Mouse (Mus musculus) kidney, postnatal 36 days (tissue): Measurements from ENCODE around the gene Pde7b.

ENCODE experiments used
- DNase-seq, 2 experiments: peaks; one replicate each; pipeline ENCODE4 v3.0.0; 2021 to 2022; ENCODE audit warnings: mixed read lengths in 2 of 2

The Pde7b gene

DNA sequence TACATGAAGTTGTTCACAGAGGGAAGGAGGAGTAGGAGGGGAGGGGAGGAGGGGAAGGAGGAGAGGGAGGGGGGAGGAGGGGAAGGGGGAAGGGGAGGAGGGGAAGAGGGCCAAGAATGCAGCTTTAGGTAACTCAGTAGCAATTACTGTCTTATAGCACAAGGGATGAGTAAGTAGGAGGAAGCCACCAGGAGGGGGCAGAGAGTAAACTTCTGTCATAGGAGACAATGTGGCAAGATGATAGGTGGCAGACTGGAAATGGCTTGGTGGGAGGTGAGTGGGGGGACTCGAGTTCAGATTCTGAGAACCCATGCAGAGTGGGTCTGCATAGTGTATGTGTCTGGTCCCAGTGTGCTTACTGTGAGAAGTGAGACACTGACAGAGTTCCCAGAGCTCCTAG lies 234.1 kb downstream of the Pde7b start:
- no peak for DNase-seq

DNA sequence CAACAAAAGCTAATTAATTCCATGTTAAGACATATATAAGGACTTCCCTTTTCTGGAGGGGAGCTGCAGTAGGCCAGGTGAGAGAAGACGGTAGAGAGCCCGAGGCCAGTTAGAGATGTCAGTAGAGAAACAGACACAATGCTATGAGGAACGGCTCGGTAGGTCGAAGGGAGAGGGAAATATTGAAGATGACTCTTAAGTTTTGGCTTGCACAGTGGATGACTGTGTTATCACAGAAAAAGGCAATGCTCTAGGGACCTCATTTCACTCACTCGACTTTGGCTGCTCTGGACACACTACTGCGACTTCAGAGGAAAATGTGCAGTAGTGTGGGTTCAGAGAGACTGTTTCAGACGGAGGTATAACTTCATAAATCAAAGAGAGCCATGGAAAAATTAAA lies 234.6 kb downstream of the Pde7b start:
- DNase-seq = no peak

DNA sequence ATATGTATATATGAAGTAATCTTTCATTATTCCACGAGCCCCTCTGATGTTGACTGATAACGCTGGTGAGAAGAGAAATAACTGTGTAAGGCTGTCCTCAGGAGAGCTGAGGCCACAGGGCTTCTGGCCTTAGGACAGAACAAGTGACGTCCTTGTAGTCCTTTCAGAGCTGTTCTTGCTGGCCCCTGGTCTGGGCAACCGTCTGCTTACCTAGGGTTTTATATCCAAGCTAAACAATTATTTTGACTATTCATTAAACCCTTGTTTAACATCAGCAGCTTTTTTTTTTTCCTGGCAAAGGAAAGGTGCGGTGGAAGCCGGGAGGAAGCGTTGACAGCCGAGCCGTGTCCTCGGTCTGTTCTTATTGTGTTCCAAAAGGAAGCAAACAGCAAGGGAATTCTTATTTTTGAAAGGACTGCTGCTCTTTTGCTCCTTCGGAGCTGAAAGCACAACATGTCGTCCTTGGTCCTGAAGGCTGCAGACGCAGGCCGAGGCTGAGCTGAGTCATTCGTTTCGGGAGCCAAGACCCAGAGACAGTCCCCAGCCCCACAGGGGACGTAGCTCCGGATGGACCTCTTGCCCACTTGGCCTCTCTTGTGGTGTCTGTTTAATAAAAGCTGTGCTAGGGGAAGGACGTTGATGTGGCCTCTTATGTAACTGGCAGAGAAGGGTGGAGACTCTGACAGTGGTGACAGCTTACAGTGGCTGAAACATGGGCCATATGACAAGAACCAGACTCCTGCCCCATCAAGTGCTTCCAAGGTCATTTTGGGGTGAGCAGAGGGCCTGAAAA lies 238.2 kb downstream of the Pde7b start:
- DNase-seq = peak; percentile 76 to 88

DNA sequence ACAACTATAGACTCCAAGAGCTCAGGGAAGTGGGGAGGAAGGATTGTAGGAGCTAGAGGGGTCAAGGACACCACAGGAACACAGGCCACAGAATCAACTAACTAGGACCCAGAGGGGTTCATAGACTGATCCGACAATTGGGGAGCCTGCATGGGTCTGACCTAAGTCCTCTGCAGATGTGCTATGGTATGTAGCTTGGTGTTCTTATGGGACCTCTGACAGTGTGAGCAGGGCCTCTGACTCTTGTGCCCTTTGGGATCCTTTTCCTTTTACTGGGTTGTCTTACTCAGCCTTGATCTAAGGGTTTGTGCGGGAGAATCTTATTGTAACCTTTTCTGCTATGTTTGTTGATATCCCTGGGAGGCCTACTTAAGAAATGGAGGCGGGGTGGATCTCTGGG lies 239.1 kb downstream of the Pde7b start:
- no peak for DNase-seq

DNA sequence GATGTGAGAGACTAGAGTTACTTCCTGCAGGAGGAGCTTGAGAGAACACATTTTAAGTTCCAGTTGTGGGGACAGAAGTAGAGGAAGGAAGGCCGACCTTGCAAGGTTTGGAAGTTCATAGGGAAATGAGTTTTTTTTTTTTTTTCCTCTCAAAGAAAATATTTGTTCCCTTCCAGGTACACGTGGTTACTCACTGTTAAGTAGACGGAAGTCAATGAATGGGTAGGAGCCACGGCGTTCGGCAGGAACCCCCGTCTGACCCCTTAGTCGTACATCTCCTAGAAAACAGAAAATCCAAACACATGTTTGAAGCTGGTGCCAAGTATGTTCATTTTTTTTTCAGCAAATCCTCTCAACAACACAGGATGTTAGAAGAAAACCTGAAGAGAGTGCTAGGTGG lies 245.4 kb downstream of the Pde7b start:
- peak in 1 of 2 experiments; percentile 64 for DNase-seq

DNA sequence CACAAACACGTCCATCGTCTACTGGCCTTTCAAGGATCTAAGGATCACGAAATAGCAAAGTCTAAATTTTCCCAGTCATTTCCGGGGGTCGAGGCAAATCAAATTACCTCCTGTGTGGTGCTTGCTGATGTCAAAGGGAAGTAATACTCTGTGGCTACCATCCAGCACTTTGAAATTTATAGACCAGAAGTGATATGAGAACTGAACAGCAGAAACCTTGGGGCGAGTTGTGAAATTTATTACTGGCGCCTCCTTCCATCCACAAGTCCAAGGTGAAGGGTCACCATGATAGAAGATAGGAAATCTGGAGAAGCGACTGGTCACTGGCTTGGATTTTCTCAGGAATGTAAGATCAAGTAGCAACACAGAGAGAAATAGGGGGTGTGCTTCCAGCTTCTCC lies 246.4 kb downstream of the Pde7b start:
- DNase-seq = peak in 1 of 2 experiments; percentile 53

DNA sequence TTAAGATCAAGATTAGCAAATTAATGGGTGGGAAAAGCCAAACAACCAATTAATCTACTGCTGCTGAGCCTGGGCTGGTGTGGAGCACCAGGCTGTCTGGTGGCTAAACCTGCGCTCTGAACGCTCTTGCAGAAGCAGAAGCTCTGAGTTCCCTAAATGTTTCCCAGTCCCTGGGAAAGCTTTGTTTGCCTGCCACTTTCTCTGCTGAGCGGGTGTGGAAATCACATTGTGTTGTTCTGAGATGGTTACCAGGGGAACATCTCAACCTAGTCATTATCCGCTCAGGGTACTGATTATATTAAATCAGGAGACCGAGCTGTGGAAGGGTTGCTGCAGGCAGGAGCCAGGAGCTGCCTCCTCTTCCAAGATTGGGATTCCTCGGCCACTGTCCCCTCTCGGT lies 250.0 kb downstream of the Pde7b start:
- DNase-seq = no peak

DNA sequence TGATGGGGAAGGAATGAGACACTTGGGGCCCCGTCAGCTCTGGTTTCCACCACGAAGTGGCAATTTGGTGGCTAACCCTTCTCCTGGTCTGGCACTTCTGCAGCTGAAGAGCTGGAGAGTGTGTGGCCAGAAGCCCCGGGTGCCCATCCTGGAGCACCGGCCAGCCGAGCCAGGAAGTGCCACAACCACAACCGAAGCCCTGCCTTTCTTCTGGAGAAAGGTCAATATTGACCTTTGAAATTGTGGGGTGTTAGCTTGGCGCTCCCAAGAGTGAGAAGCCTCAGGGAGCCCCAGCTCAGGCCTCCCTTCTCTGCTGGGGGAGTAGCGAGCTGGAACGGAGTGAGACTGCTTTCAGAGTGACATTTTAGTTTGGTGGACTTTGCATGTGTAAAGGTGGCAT lies 250.8 kb downstream of the Pde7b start:
- no peak for DNase-seq

DNA sequence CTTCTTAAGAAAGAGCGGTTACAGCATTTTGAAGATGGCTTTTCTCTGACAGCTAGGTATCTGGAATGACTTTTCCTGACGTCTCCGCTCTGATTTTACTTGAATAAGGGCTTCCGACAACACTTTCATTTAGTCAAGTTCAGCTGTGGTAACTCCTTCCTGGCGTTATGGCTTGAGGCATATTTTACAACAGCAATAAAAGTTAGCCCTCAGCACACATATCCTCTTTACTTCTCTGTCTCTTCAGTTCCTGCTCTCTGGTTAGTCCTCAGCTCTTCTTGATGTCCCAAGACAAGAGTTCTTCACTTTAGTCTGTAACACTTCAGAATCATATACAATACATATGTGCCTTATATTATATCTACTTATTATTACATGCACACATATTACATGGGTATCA lies 251.4 kb downstream of the Pde7b start:
- DNase-seq = no peak

DNA sequence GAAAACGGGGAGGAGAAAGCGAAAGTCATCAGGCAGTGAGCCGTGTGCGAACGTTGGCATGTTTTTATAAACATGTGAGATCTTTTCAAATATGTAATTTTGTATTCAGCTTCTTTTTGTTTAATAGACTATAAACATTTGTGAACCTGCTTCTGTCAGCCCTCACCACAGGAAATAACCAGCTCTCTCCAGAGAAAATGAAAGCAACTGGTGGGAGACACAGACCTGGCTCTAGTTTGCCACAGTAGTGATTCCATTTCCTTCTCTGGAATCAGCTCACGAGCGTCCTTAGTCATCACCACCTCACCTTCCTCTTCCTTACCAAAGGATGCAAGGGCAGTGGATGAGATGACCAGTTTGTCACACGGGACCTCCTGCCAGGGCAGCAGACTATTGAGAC lies 252.9 kb downstream of the Pde7b start:
- DNase-seq = no peak

DNA sequence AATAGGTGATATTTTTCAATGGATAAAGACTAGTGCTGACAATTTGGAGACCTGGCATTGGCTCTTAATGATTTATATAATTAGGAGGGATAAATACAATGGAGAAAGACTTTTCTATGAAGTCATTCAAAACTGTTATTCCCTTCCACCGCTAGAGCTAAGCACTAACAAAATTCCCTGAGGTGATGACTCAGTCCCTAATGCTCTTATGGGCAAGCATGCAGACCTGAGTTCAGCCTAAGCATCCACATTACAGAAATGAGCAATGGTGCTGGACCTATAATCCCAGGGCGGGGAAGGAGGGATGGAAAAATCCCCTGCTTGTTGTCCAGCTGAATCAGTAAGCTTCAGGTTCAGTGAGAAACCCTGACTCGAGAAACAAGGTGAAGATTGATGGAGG lies 260.2 kb downstream of the Pde7b start:
- DNase-seq = no peak

DNA sequence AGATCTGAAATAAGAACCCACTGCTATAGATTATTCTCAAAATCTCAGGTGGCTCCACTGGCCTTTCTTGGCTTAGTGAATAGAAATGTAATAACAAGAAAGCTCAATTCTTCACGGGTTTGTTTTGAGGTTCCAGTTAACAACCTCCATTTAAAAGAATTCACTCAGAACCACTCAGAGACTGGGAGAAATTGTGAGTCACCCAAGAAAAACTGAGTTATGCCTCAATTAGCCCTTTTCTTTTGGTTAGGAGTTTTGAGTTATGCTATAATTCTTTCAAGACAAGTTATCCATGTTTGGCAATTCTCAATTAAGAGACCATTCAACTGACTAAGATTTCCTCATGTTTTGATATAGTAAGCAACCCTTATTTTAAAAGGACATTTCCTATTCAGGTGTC lies 260.9 kb downstream of the Pde7b start:
- DNase-seq = no peak

DNA sequence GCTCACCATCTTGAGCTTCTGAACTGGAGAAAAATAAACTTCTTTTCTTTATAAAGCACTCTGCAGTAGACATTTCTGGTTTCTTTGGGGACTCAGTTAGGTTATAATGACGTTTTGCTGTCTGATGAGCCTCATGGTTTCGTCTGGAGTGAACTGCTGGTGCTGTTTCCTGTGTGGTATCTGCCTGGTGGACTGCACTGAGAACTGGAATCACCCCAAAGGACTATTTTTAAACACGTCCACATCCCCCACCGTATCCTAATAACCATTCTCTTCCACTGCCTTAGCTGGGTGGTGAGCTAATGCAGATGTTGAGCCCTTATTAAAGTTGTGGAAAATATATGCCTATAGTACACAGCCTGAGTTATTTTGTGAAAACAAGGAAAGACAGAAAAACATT lies 262.3 kb downstream of the Pde7b start:
- DNase-seq = no peak

DNA sequence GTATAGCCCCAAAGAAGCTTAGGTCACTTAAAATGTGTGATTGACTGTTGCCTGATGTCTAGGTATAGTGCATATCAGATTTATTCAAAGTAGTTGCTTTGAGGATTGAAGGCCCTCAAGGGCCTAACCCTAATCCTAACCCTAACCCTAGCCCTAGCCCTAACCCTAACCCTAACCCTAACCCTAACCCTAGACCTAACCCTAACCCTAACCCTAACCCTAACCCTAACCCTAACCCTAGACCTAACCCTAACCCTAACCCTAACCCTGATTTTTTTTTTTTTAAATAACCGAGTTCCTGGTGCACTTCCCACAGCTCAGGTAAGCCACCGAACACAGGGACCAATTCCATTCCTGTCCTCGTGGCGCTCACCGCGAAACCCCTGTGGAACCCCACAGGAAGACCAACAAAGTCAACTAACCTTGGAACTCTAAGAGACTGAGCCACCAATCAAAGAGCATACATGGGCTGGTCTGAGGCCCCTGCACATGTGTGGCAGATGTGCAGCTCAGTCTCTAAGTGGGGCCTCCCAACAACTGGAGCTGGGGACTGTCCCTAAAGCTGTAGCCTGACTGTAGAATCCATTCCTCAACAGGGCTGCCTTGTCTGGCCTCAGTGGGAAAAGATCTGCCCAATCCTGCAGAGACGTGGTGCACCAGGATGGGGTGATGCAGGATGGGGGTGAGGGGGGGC lies 265.1 kb downstream of the Pde7b start:
- DNase-seq = no peak

DNA sequence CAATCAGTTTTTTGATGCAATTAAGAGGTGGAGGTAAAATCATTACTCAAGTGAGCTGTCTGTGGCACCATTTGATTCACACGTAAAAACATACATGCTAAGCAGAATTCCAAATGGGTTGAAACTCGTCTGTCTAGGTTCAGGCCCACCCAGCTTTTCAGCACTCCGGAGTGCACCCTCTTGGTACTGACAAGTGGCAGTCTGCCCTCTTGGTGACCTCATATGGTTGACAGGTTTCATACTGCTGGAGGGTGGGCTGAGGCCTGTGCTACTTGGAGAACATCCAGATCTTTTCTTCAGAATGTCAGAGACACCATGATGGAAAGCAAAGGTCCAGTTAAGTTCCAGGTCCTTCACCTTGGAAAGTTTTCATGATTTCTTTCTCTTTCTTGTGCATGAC lies 265.7 kb downstream of the Pde7b start:
- no peak for DNase-seq

DNA sequence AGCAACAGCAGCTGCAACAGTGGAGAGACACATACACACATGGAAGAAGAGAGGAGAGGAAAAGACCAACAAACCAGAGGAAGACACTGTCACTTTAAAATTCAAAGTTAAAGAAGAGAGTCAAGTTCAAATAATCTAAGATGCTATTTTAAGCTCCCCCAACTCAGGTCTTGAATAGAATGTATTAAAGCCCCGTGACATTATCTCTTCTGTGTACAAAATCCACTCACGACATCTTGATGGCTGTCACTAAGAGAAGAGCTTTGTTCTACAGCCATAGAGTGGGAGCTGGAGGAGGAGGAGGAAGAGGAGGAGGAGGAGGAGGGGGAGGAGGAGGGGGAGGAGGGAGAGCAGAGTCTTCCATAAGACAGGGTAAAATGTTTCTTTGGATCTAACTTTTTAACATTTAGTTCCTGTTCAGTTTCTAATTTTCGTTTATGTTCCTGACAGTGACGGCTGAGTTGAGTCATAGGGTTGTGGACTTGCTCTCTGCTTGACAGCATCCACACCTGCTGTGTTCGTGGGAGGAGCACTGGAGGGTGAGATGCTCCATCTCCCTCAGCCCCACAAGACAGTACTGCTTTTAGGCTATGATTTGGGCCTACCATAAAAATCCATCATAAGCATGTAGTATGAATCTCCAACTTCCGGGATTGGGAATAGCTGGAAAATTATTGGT lies 270.4 kb downstream of the Pde7b start:
- DNase-seq = no peak

DNA sequence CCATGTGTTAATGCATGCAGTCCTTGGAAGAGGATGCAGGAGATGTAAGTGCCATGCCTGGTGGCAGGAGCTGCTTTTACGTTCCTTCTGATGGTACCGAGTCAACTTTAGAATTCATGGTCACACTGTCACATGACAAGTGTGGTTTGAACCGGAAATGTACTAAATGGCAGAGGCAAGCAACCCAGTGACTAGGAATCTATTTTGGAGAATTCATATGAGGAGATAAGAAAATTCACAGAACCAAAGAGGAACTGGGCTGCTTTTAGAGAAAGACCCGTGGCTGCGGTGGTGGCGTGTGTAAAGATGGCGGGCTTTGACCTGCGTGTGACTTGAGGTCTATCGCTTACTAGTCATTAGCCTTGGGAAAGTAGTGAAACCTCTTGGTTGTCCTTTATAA lies 287.4 kb downstream of the Pde7b start:
- DNase-seq = no peak

DNA sequence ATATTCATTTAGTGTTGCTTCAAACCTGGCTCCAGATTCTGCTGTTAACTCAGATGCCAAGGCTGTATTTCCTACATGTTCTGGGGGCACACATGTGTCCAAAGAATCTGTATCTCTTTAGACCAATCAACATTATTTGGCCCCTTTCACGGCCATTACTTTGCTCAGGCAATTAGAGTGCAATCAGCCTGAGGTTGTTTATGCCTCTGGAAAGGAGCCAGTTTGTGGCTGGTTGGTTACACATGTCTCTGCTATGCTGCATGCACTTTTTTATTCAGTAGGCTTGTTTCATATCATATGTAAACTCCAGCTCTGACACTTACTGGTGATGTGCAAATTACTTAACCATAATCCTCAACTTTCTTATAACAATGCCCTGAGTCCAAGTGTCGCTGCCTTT lies 287.9 kb downstream of the Pde7b start:
- DNase-seq = peak in 1 of 2 experiments; percentile 11

DNA sequence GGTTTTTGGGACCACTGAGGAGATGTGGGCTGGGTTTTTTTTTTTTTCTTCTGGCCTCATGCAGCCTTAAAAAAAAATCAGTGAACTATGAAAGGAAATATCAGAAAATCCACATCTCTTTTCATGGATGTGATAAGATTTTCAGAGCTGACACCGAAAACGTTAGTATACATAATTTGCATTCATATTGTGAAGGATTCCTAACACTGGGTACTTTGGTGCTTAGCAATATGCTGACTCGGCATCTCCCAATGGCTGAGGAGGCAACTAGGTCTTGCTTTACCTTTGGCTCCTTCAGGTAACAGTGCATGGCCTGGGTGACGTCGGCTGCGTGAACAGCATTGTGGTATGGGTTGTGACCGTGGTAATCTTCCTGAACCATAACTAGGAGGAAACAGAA lies 289.0 kb downstream of the Pde7b start:
- DNase-seq = no peak

DNA sequence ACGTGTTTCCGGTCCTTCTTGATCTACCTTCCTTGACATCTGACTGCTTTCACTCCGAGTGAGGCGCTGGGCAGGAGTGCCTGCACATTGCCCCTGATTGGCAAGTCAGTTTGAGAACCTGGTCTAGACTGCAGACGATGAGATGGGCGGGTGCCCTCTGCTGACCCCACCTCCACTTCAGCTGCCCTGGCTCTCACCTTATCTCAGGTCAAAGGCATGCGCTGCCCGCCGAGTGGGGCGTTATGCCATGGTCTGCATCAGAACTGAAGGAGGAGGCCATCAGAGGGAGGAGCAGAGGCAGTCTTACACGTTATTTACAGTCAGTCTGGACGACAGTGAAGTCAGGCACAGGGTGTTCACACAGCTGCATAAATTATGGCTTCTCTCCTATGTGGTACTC lies 293.5 kb downstream of the Pde7b start:
- no peak for DNase-seq

DNA sequence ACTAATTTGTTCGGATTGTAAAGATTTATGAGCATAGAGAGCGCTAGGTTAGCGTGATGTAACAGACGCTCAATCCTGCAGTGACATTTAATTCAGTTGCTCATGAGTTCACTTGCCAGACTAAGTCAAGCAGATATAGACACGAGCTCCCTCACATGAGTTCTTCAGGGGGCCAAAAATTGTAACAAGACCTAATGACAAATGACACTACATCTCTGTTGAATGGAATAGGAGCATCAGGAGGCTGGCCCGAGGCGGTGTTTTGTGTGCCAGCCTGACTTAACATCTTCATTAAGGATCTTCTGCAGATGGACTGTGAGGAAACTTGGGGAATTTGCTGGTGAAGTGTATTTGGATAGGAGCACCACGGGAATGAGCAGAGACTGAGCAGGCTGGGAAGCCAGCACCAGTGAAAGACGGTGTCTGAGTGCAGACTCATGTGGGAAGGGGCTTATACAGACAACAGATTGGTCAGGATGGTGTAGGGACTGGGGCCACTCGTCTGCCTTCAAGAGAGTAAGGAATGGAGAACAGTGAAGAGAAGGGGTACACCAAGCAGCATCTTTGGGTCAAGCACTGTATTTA lies 303.5 kb downstream of the Pde7b start:
- no peak for DNase-seq

DNA sequence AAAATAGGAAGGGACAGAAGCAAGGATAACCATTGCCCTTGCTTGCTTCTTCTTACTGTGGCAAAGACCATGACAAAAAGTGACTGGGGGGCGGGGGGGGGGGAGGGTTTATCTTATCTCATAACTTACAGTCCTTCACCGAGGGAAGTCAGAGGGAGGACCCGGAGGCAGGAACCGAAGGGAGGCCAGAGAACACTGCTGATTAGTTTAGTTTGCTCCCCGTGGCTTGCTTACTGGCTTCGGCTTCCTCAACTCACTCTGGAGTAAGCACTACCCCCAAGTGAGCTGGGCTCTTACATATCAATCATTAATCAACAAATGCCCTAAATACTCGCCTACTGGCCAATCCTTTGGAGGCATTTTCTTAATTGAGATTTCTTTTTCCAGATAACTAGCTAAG lies 304.6 kb downstream of the Pde7b start:
- peak; percentile 42 to 67 for DNase-seq

DNA sequence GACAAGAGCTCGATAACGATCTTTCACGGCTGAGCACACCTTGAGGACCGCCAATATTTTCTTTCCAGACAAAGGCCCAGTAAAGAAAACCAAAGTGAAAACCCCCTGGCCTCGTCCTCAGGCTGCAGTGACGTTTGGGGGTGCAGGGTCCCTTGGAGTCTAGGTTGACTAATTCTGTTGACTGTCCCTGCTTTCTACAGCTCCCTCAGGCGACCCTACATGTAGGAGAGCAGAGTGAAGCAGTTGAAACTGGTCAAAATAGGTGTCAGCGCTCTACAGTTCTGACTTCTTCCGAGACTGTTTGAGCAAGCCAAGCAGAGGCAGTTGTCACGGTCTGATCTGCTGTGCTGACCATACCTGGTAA lies 306.0 kb downstream of the Pde7b start:
- DNase-seq = no peak
